Mouse (Mus musculus): ENCODE results near the gene Trim8. TPM values are rescaled to one million over a fixed set of nuclear protein-coding genes. Genes with fewer than 3 reads are reported as not detected.

Trim8 gene
- total RNA-seq, 2 experiments from 2014 or later: 37.3 to 40.6 TPM

DNA sequence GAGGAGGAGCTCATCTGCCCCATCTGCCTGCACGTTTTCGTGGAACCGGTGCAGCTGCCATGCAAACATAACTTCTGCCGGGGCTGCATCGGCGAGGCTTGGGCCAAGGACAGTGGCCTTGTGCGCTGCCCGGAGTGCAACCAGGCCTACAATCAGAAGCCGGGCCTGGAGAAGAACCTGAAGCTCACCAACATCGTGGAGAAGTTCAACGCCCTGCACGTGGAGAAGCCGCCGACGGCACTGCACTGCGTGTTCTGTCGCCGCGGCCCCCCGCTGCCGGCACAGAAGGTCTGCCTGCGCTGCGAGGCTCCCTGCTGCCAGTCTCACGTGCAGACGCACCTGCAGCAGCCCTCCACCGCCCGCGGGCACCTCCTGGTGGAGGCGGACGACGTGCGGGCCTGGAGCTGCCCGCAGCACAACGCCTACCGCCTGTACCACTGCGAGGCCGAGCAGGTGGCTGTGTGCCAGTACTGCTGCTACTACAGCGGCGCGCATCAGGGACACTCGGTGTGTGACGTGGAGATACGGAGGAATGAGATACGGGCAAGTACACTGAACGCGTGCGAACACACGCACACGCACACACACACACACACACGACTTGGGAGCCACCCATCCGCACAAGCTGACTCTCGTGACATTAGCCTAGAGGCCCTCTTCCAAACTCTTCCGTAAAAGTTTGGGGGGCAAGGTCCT lies 1.1 kb downstream of the Trim8 start:
- no peak for DNase-seq (ENCODE audit: low spot score)
- intact Hi-C loops (cut with DNase I): loop anchor here (5.0 kb wide), 1 partner anchor 105 kb away; the partner anchor contains the start of genes Actr1a and Sufu

- intact Hi-C loops (cut with DNase I): loop anchor here (5.0 kb wide), 1 partner anchor 106 kb away; the partner anchor contains the start of genes Actr1a and Sufu
- DNase-seq (ENCODE audit: low spot score): peak; percentile 78
Observed at GRCm38 (mm10) chr19:46503351-46504084, 2.0 kb downstream of the Trim8 start.

- intact Hi-C loops (cut with DNase I): loop anchor here (5.0 kb wide), 1 partner anchor 107 kb away; the partner anchor contains the start of genes Actr1a and Sufu
- peak; percentile 58 for DNase-seq (ENCODE audit: low spot score)
Observed at GRCm38 (mm10) chr19:46504085-46504552, 2.6 kb downstream of the Trim8 start.

- DNase-seq (ENCODE audit: low spot score): no peak
Observed at GRCm38 (mm10) chr19:46504822-46505417, 3.4 kb downstream of the Trim8 start.

DNA sequence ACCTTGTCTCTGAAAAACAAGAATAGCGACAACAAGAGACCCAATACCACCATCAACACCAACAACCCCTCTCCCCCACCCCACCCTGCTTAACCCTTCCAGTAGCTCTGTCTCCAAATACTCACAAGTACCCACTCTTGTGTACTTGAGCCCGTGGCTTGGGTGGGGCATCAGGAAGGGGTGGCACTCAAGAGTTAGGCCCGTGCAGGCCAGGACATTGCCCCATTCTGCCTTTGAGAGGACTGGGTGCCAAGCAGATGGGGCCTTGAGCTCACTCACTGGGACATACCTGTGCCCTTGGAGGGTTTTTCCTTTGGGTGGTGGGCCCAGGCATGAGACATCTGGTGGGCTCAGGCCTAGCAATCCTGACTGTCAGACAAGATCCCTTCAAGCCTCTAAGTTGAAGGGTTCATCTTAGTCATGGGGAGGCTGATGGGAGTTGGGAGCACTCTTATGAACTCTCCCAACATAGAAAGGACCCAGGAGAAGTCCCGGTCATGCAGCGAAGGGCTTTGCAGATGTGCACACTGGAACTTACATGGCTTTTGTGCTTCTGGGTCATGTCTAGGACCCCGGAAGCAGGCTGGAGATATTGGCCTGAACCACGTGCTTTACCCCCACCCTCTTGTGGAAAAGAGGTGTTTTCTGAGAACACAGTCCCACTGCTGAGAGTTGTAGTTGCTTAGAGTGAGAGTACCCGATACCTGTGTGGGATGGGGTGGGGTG lies 4.3 kb downstream of the Trim8 start:
- intact Hi-C loops (cut with DNase I): loop anchor here (1.0 kb wide), 1 partner anchor 16 kb away; no protein-coding TSS in a partner anchor

More at GRCm38 (mm10) chr19:46504822-46505417, 3.4 kb downstream of the Trim8 start:
- intact Hi-C loops (cut with DNase I): loop anchor here (1.0 to 5.0 kb wide), 2 partner anchors 17 to 108 kb away; partner anchors contain the start of genes Actr1a and Sufu

GRCm38 (mm10) chr19:46506372-46506717 lies 4.8 kb downstream of the Trim8 start:
- intact Hi-C loops (cut with DNase I): no loop called here
- DNase-seq (ENCODE audit: low spot score): no peak

More for the DNA sequence above, 4.3 kb downstream of the Trim8 start:
- DNase-seq (ENCODE audit: low spot score): no peak

GRCm38 (mm10) chr19:46507181-46507581 lies 5.7 kb downstream of the Trim8 start:
- intact Hi-C loops (cut with DNase I): no loop called here
- no peak for DNase-seq (ENCODE audit: low spot score)

DNA sequence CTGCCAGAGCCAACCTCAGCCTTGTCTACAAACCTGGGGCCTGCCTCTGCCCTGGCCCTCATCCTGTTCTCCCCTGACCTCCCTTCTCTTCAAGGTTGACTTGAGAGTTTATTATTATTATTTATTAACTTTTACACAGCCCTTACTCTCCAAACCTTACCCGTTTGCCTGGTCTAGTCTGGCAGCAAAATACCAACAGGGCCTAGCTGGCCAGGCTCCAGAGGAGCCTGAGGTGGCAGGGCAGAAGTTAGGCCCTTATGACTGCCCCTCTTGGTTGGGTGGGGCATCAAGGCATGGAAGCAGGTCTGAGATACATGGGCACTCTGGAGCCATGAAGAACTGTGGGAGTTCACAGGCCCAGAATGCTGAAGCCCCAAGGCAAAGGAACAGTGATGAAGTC lies 6.3 kb downstream of the Trim8 start:
- intact Hi-C loops (cut with DNase I): no loop called here
- DNase-seq (ENCODE audit: low spot score): no peak

GRCm38 (mm10) chr19:46508738-46509137 lies 7.2 kb downstream of the Trim8 start:
- intact Hi-C loops (cut with DNase I): no loop called here
- no peak for DNase-seq (ENCODE audit: low spot score)

- no peak for DNase-seq (ENCODE audit: low spot score)
- intact Hi-C loops (cut with DNase I): no loop called here
Observed at GRCm38 (mm10) chr19:46509202-46509601, 7.7 kb downstream of the Trim8 start.

GRCm38 (mm10) chr19:46509736-46510135 lies 8.2 kb downstream of the Trim8 start:
- intact Hi-C loops (cut with DNase I): no loop called here
- DNase-seq (ENCODE audit: low spot score): no peak

GRCm38 (mm10) chr19:46510401-46510800 lies 8.9 kb downstream of the Trim8 start:
- no peak for DNase-seq (ENCODE audit: low spot score)
- intact Hi-C loops (cut with DNase I): no loop called here

GRCm38 (mm10) chr19:46510824-46511223 lies 9.3 kb downstream of the Trim8 start:
- intact Hi-C loops (cut with DNase I): no loop called here

GRCm38 (mm10) chr19:46511263-46511662 lies 9.8 kb downstream of the Trim8 start:
- intact Hi-C loops (cut with DNase I): no loop called here
- no peak for DNase-seq (ENCODE audit: low spot score)

More at GRCm38 (mm10) chr19:46510824-46511223, 9.3 kb downstream of the Trim8 start:
- DNase-seq (ENCODE audit: low spot score): no peak

GRCm38 (mm10) chr19:46514387-46514786 lies 12.9 kb downstream of the Trim8 start:
- intact Hi-C loops (cut with DNase I): no loop called here
- DNase-seq (ENCODE audit: low spot score): no peak

DNA sequence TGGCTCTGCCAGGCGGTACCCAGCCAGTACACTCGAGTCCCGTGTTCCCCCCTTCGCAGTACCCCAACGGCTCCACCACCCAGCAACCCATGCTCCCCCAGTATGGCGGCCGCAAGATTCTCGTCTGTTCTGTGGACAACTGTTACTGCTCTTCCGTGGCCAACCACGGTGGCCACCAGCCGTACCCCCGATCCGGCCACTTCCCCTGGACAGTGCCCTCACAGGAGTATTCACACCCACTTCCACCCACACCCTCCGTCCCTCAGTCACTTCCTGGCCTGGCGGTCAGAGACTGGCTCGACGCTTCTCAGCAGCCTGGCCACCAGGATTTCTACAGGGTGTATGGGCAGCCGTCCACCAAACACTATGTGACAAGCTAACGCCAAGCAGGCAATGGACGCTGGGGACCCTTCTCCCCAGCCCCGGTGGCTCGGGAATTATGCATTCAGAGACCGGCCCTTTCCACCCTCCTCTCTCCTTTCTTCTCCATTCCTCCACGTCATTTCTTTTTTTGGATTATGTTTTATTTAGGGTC lies 13.9 kb downstream of the Trim8 start:
- intact Hi-C loops (cut with DNase I): no loop called here

DNA sequence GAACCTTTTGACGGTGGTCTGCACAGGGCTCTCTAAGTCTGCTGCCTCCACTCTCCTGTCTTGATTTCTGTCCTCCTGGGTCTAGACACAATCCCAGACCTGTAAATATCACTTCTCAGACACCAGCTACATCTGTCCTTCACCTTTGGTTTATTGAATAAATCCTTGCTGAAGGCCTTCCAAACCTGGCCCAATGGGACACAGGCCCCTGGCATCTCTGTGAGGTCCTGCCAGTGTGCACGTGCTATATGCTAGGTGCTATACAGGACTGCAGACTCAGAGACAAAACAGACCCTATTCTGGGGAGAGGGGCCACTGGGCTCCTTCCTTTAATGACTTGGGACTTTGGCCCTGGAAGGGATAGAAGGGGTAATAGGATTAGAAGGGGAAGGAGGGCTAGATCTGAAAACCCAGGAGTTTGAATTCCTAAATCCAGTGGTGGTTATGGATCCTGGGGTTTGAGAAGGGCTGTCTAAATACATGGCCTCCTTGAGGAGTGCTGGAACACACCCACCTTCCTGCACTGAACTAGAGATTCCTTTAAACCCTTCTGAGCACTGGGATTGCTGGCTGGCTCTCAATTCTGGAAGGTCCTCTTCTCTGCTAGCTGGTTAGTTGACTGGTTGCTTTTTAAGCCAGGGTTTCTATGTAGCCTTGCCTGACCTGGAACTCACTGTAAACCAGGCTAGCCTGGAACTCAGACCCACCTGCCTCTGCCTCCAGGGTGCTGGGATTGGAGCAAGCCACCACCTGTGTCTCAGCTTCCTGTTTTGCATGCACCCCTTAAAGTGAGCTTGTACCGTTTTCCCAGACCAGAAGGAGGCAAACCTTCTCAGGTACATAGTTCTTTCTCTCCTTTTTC lies 15.4 kb downstream of the Trim8 start:
- DNase-seq (ENCODE audit: low spot score): no peak
- intact Hi-C loops (cut with DNase I): no loop called here

More for the DNA sequence above, 13.9 kb downstream of the Trim8 start:
- no peak for DNase-seq (ENCODE audit: low spot score)

DNA sequence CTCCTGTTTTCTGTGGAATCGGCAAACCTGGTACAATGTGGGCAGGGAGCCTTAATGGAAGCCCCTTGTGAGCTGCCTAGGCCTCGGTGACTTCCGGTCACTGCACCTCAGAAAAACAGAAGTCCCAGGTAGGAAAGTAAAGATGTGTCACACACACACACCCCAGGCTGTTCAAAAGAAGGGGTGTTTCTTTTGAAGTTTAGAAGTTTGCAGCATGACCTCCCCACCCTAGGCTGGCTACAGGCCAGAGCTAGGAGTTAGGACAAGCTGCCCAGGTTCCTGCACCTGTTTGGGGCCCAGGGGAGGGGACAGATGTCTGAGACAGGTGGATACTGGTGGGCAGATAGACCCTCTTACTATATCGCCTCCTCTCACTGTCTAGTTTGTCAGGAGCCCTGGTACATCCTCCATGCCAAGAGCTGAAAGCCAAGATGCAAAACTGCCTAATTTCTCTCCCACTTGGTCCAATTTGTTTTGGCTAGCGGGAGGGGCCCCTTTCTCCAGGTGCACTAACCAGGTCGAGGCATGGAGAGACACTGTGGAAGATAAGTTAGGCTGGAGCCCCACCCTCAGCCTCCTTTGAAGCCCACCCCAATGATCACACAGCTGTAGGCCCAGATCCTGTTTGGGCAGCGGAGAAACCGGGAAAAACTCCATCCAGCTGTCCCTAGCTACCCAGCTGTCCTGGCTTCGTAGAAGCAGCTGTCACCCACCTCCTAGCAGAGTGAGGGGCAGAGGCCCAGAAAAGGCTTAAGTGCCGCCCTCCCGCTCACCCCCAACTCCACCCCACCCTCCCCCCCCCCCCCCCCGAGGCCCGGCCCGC lies 16.2 kb downstream of the Trim8 start:
- intact Hi-C loops (cut with DNase I): no loop called here
- no peak for DNase-seq (ENCODE audit: low spot score)

Measured in heart, postnatal 25 days (tissue).